Mouse (Mus musculus) lung, postnatal 25 days (tissue): ENCODE results near the gene Hnrnpul1.
A peak's percentile ranks its signal among the peaks of the same experiment; 100 is the strongest.
"Not testable (repeated sequence)": the region's sequence is repeated elsewhere in the genome, so short reads cannot be mapped to it uniquely, and the experiment has no call there.

Experiments
- DNase-seq: peaks from one replicate; pipeline ENCODE4 v3.0.0; 2022; ENCODE audit warnings: low spot score

The Hnrnpul1 gene

GRCm38 (mm10) chr7:25754738-25755467 lies at the start of gene Hnrnpul1:
TSS of gene Hnrnpul1 (minus strand) at chr7:25754757.
- peak; percentile 99 for DNase-seq

GRCm38 (mm10) chr7:25803460-25803859 lies 48.9 kb upstream of the Hnrnpul1 start:
- DNase-seq = no peak

- DNase-seq = peak; percentile 63
Observed at GRCm38 (mm10) chr7:25802241-25803125, 47.9 kb upstream of the Hnrnpul1 start.

GRCm38 (mm10) chr7:25801031-25801430 lies 46.5 kb upstream of the Hnrnpul1 start:
- no peak for DNase-seq

- DNase-seq = no peak
Observed at GRCm38 (mm10) chr7:25799369-25799768, 44.8 kb upstream of the Hnrnpul1 start.

GRCm38 (mm10) chr7:25798540-25798939 lies 44.0 kb upstream of the Hnrnpul1 start:
- no peak for DNase-seq

- DNase-seq = no peak
Observed at GRCm38 (mm10) chr7:25794775-25795174, 40.2 kb upstream of the Hnrnpul1 start.

- peak; percentile 57 for DNase-seq
Observed at GRCm38 (mm10) chr7:25793679-25794078, 39.1 kb upstream of the Hnrnpul1 start.

- DNase-seq = not testable (repeated sequence)
Observed at GRCm38 (mm10) chr7:25792966-25793365, 38.4 kb upstream of the Hnrnpul1 start.

- DNase-seq = peak; percentile 38
Observed at GRCm38 (mm10) chr7:25790615-25791014, 36.1 kb upstream of the Hnrnpul1 start.

GRCm38 (mm10) chr7:25789129-25789440 lies 34.5 kb upstream of the Hnrnpul1 start:
- no peak for DNase-seq

- DNase-seq = peak; percentile 61
Observed at GRCm38 (mm10) chr7:25788220-25789128, 33.9 kb upstream of the Hnrnpul1 start, which contains the start of gene Axl. TSS of gene Axl (minus strand) at chr7:25788705.

- no peak for DNase-seq
Observed at GRCm38 (mm10) chr7:25787456-25788219, 33.1 kb upstream of the Hnrnpul1 start.

- DNase-seq = no peak
Observed at GRCm38 (mm10) chr7:25786974-25787373, 32.4 kb upstream of the Hnrnpul1 start.

- DNase-seq = no peak
Observed at GRCm38 (mm10) chr7:25785752-25786151, 31.2 kb upstream of the Hnrnpul1 start.

- no peak for DNase-seq
Observed at GRCm38 (mm10) chr7:25784808-25785207, 30.3 kb upstream of the Hnrnpul1 start.

- DNase-seq = no peak
Observed at GRCm38 (mm10) chr7:25783746-25784145, 29.2 kb upstream of the Hnrnpul1 start.

GRCm38 (mm10) chr7:25782744-25783143 lies 28.2 kb upstream of the Hnrnpul1 start:
- DNase-seq = no peak

GRCm38 (mm10) chr7:25781937-25782610 lies 27.5 kb upstream of the Hnrnpul1 start:
- peak; percentile 21 for DNase-seq

GRCm38 (mm10) chr7:25781321-25781936 lies 26.9 kb upstream of the Hnrnpul1 start:
- DNase-seq = peak; percentile 31
